In genomic region chr7:98185326-98185725, GRCm38 (mm10) we compare ENCODE assay signal across 13 mouse cellular contexts. TPM values are rescaled to one million over a fixed set of nuclear protein-coding genes. Genes with fewer than 3 reads are reported as not detected.
A peak's percentile ranks its signal among the peaks of the same experiment; 100 is the strongest.
DNase-seq lines count a peak whose midpoint lies in the region; ATAC-seq lines count a peak whose summit lies in the region.
"Had no signal": no experiment of that assay in that cellular context is flagged by ENCODE, and none has a peak within 500 bp of the region (broad histone marks: within the 10 kb centered on the region; RNA-seq: fewer than 3 reads in every experiment).

No protein-coding gene starts in this region.

- no peak overlapping the region for H3K4me3 ChIP-seq in forebrain, embryonic 14.5 days (ENCODE audit: low read depth, low read length)
- H3K4me3 ChIP-seq in forebrain, embryonic 12.5 days (replicated peaks): no peak overlapping the region
- no peak overlapping the region for H3K4me3 ChIP-seq in midbrain, embryonic 11.5 days (ENCODE audit: low read depth, low read length)
- no peak overlapping the region for H3K4me3 ChIP-seq in midbrain, embryonic 10.5 days
- H3K4me3 ChIP-seq in neural tube, embryonic 13.5 days: no peak overlapping the region
- H3K4me3 ChIP-seq: heart, embryonic 12.5 days; myocyte had no signal

- no peak overlapping the region for H3K9ac ChIP-seq in forebrain, embryonic 14.5 days (ENCODE audit: low read length)
- H3K9ac ChIP-seq in forebrain, embryonic 12.5 days: no peak overlapping the region
- H3K9ac ChIP-seq in midbrain, embryonic 11.5 days (ENCODE audit: low read length): no peak overlapping the region
- H3K9ac ChIP-seq in neural tube, embryonic 13.5 days: no peak overlapping the region
- H3K9ac ChIP-seq: heart, embryonic 12.5 days; liver, postnatal 0 days had no signal

- peak overlapping the region; percentile 44; the same call in 1 of the 2 replicates for H3K27ac ChIP-seq in forebrain, embryonic 14.5 days (ENCODE audit: low read depth, low read length)
- H3K27ac ChIP-seq in forebrain, embryonic 12.5 days: no peak overlapping the region
- no peak overlapping the region for H3K27ac ChIP-seq in midbrain, embryonic 11.5 days (ENCODE audit: low read depth, low read length)
- H3K27ac ChIP-seq in midbrain, embryonic 10.5 days (replicated peaks): no peak overlapping the region
- peak overlapping the region; percentile 81 for H3K27ac ChIP-seq in neural tube, embryonic 13.5 days (replicated peaks)

- WGBS in forebrain, embryonic 14.5 days: 61% methylated on average over 6 of the region's 6 CpGs
- WGBS in forebrain, embryonic 12.5 days: 79% methylated on average over 6 of the region's 6 CpGs
- 85% methylated on average over 6 of the region's 6 CpGs for WGBS in midbrain, embryonic 11.5 days
- 86% methylated on average over 6 of the region's 6 CpGs for WGBS in midbrain, embryonic 10.5 days
- 53% methylated on average over 6 of the region's 6 CpGs for WGBS in neural tube, embryonic 13.5 days

- no peaks in the 10 kb centered on the region for H3K9me3 ChIP-seq in forebrain, embryonic 14.5 days (replicated peaks; ENCODE audit: control insufficient read depth, low read length)
- H3K9me3 ChIP-seq in forebrain, embryonic 12.5 days: no peaks in the 10 kb centered on the region
- H3K9me3 ChIP-seq in midbrain, embryonic 11.5 days (ENCODE audit: control insufficient read depth, low read length): no peaks in the 10 kb centered on the region
- H3K9me3 ChIP-seq in midbrain, embryonic 10.5 days (replicated peaks): no peaks in the 10 kb centered on the region
- no peaks in the 10 kb centered on the region for H3K9me3 ChIP-seq in neural tube, embryonic 13.5 days
- H3K9me3 ChIP-seq: heart, embryonic 12.5 days had no signal

- H3K4me2 ChIP-seq in forebrain, embryonic 14.5 days (ENCODE audit: low read length): no peak overlapping the region
- no peak overlapping the region for H3K4me2 ChIP-seq in forebrain, embryonic 12.5 days
- H3K4me2 ChIP-seq in midbrain, embryonic 11.5 days: no peak overlapping the region
- H3K4me2 ChIP-seq in neural tube, embryonic 13.5 days: no peak overlapping the region
- H3K4me2 ChIP-seq: heart, embryonic 12.5 days had no signal

- H3K27me3 ChIP-seq in forebrain, embryonic 14.5 days (replicated peaks; ENCODE audit: control insufficient read depth, insufficient read depth, low read length): peaks cover 17% of the 10 kb centered on the region; the same call in 1 of the 2 replicates
- peaks cover 69% of the 10 kb centered on the region for H3K27me3 ChIP-seq in forebrain, embryonic 12.5 days
- peaks cover 3% of the 10 kb centered on the region; the same call in 1 of the 2 replicates for H3K27me3 ChIP-seq in midbrain, embryonic 11.5 days (ENCODE audit: control insufficient read depth, insufficient read depth, low read length)
- H3K27me3 ChIP-seq in midbrain, embryonic 10.5 days (ENCODE audit: low read depth, poor library complexity, severe bottlenecking): peaks cover 25% of the 10 kb centered on the region
- H3K27me3 ChIP-seq in neural tube, embryonic 13.5 days: no peaks in the 10 kb centered on the region
- H3K27me3 ChIP-seq: heart, embryonic 12.5 days had no signal

- peak; percentile 48 for DNase-seq in forebrain, embryonic 14.5 days (ENCODE audit: low spot score)
- peak; percentile 84 for DNase-seq in midbrain, embryonic 11.5 days (ENCODE audit: low spot score, missing footprints)
- DNase-seq in midbrain, embryonic 10.5 days (ENCODE audit: low spot score): no peak
- DNase-seq in kidney, adult 8-10 months: peak; percentile 47 to 62
- DNase-seq in natural killer cell, adult 2 months (ENCODE audit: low spot score in 2 of 2): no peak
- DNase-seq: liver, postnatal 0 days; right cerebral cortex, postnatal 4 days; thymus, postnatal 14 days had no signal

- H3K36me3 ChIP-seq in forebrain, embryonic 14.5 days (ENCODE audit: control insufficient read depth, insufficient read depth, low read length): no peaks in the 10 kb centered on the region
- H3K36me3 ChIP-seq in forebrain, embryonic 12.5 days (replicated peaks): no peaks in the 10 kb centered on the region
- no peaks in the 10 kb centered on the region for H3K36me3 ChIP-seq in midbrain, embryonic 11.5 days (ENCODE audit: control insufficient read depth, insufficient read depth, low read length)
- H3K36me3 ChIP-seq in midbrain, embryonic 10.5 days: no peaks in the 10 kb centered on the region
- no peaks in the 10 kb centered on the region for H3K36me3 ChIP-seq in neural tube, embryonic 13.5 days
- H3K36me3 ChIP-seq: heart, embryonic 12.5 days had no signal

- no peak for ATAC-seq in forebrain, embryonic 14.5 days
- ATAC-seq in forebrain, embryonic 12.5 days (ENCODE audit: low FRiP score): no peak
- no peak for ATAC-seq in midbrain, embryonic 11.5 days (ENCODE audit: low FRiP score)
- ATAC-seq in neural tube, embryonic 13.5 days (ENCODE audit: low read depth): peak; percentile 16; the same call in 1 of the 2 replicates
- no peak for ATAC-seq in inflammation-experienced regulatory T-cells, adult 6 months
- ATAC-seq: liver, postnatal 0 days had no signal

- peaks cover 11% of the 10 kb centered on the region for H3K4me1 ChIP-seq in forebrain, embryonic 14.5 days (ENCODE audit: control insufficient read depth, insufficient read depth, low read length)
- H3K4me1 ChIP-seq in forebrain, embryonic 12.5 days: peaks cover 25% of the 10 kb centered on the region
- peaks cover 16% of the 10 kb centered on the region for H3K4me1 ChIP-seq in midbrain, embryonic 11.5 days (ENCODE audit: control insufficient read depth, insufficient read depth, low read length)
- peaks cover 25% of the 10 kb centered on the region for H3K4me1 ChIP-seq in midbrain, embryonic 10.5 days
- H3K4me1 ChIP-seq in neural tube, embryonic 13.5 days (replicated peaks): peaks cover 34% of the 10 kb centered on the region
- H3K4me1 ChIP-seq: heart, embryonic 12.5 days had no signal

RNA-seq across cellular contexts. Expression of gene Capn5, which starts 7.3 kb away (rescaled TPM):
- polyA plus RNA-seq in forebrain, embryonic 14.5 days (2014; fragmentation: Nextera tagmentation; extraction: Ambion mirVana): 6.1 and 8.2 TPM in 2 replicates
- 8.3 and 9.3 TPM in 2 replicates for polyA plus RNA-seq in forebrain, embryonic 12.5 days (2016; fragmentation: Nextera tagmentation; extraction: Ambion mirVana)
- 3.5 and 3.7 TPM in 2 replicates for polyA plus RNA-seq in midbrain, embryonic 11.5 days (2014; fragmentation: Nextera tagmentation; extraction: Ambion mirVana)
- 6.4 and 7.0 TPM in 2 replicates for polyA plus RNA-seq in midbrain, embryonic 10.5 days (2016; fragmentation: Nextera tagmentation; extraction: Ambion mirVana)
- 18.4 and 20.8 TPM in 2 replicates for polyA plus RNA-seq in neural tube, embryonic 13.5 days (2015; fragmentation: Nextera tagmentation; extraction: Ambion mirVana)
- polyA plus RNA-seq in inflammation-experienced regulatory T-cells, adult 6 months (2017; shearing (Covaris generic)): 1 to 10 TPM in 2 of 3 experiments, under 1 TPM in 1; 0.77 to 3.2 (median 2.4) TPM

RNA-seq across cellular contexts. Expression of gene B3gnt6, which starts 14.0 kb away (rescaled TPM):
- polyA plus RNA-seq in forebrain, embryonic 14.5 days (2014; fragmentation: Nextera tagmentation; extraction: Ambion mirVana): 0.19 and 0.32 TPM in 2 replicates
- polyA plus RNA-seq in forebrain, embryonic 12.5 days (2016; fragmentation: Nextera tagmentation; extraction: Ambion mirVana): 0.13 and 0.15 TPM in 2 replicates
- polyA plus RNA-seq in midbrain, embryonic 11.5 days (2014; fragmentation: Nextera tagmentation; extraction: Ambion mirVana): 0.07 TPM in 1 of 2 replicates, not detected in the other
- 0.06 TPM in 1 of 2 replicates, not detected in the other for polyA plus RNA-seq in midbrain, embryonic 10.5 days (2016; fragmentation: Nextera tagmentation; extraction: Ambion mirVana)
- 0.24 and 0.36 TPM in 2 replicates for polyA plus RNA-seq in neural tube, embryonic 13.5 days (2015; fragmentation: Nextera tagmentation; extraction: Ambion mirVana)
- under 1 TPM in 1 of 3 experiments, not detected in 2; 0.13 TPM for polyA plus RNA-seq in inflammation-experienced regulatory T-cells, adult 6 months (2017; shearing (Covaris generic))
- polyA plus RNA-seq: heart, embryonic 12.5 days had no signal

RNA-seq across cellular contexts. Expression of gene Omp, which starts 40.0 kb away (rescaled TPM):
- 0.30 and 0.32 TPM in 2 replicates for polyA plus RNA-seq in forebrain, embryonic 14.5 days (2014; fragmentation: Nextera tagmentation; extraction: Ambion mirVana)
- polyA plus RNA-seq in forebrain, embryonic 12.5 days (2016; fragmentation: Nextera tagmentation; extraction: Ambion mirVana): 0.45 and 0.74 TPM in 2 replicates
- polyA plus RNA-seq in midbrain, embryonic 11.5 days (2014; fragmentation: Nextera tagmentation; extraction: Ambion mirVana): 0.18 and 0.23 TPM in 2 replicates
- 0.10 TPM in 2 replicates for polyA plus RNA-seq in midbrain, embryonic 10.5 days (2016; fragmentation: Nextera tagmentation; extraction: Ambion mirVana)
- polyA plus RNA-seq in neural tube, embryonic 13.5 days (2015; fragmentation: Nextera tagmentation; extraction: Ambion mirVana): 0.45 and 0.60 TPM in 2 replicates
- not detected for polyA plus RNA-seq in inflammation-experienced regulatory T-cells, adult 6 months (2017; shearing (Covaris generic))

Comparison
In these comparisons a context has a peak if more than half of its experiments do, and no peak if none do; other contexts are left out.
1. DNase-seq: peak in forebrain, embryonic 14.5 days (single experiment), midbrain, embryonic 11.5 days (single experiment) and kidney, adult 8-10 months (2 of 2); none in midbrain, embryonic 10.5 days (single experiment) and natural killer cell, adult 2 months (0 of 2).
2. H3K27ac ChIP-seq: peak in forebrain, embryonic 14.5 days (single experiment) and neural tube, embryonic 13.5 days (single experiment); none in forebrain, embryonic 12.5 days (single experiment), midbrain, embryonic 11.5 days (single experiment) and midbrain, embryonic 10.5 days (single experiment).